Mouse (Mus musculus) hindbrain, embryonic 16.5 days (tissue): ENCODE measurements around the gene Cux2. TPM values are rescaled to one million over a fixed set of nuclear protein-coding genes. Genes with fewer than 3 reads are reported as not detected.

Experiments used
- ATAC-seq: fragments of 200-750 bp; cut with Nextera tagmentation; 2 replicates; pipeline ENCODE4 v1.8.0; 2017; ENCODE audit warnings: moderate TSS enrichment, moderate library complexity
- H3K27ac ChIP-seq: fragments of 300-500 bp; sonication (generic); 2 replicates; pipeline ENCODE4 v1.5.1; 2014; ENCODE audit warnings: low read depth, mild to moderate bottlenecking, control low read depth, low read length, moderate library complexity
- H3K27me3 ChIP-seq: fragments of 300-500 bp; sonication (generic); replicated peaks from 2 replicates; pipeline ENCODE4 v1.6.1; 2014; ENCODE audit warnings: low read length; ENCODE audit not compliant: control insufficient read depth, insufficient read depth
- H3K36me3 ChIP-seq: fragments of 300-500 bp; sonication (generic); 2 replicates; pipeline ENCODE4 v1.6.1; 2014; ENCODE audit warnings: mild to moderate bottlenecking, low read length, moderate library complexity, mixed read lengths; ENCODE audit not compliant: control insufficient read depth, insufficient read depth
- H3K4me1 ChIP-seq: fragments of 300-500 bp; sonication (generic); 2 replicates; pipeline ENCODE4 v1.6.1; 2014; ENCODE audit warnings: low read depth, low read length; ENCODE audit not compliant: control insufficient read depth, insufficient read depth
- H3K4me2 ChIP-seq: fragments of 300-500 bp; sonication (generic); 2 replicates; pipeline ENCODE4 v1.6.1; 2014; ENCODE audit warnings: mild to moderate bottlenecking, low read length, control low read depth, moderate library complexity
- H3K4me3 ChIP-seq: fragments of 300-500 bp; sonication (generic); 2 replicates; pipeline ENCODE4 v1.5.1; 2014; ENCODE audit warnings: mild to moderate bottlenecking, low read length, control low read depth, moderate library complexity
- H3K9ac ChIP-seq: fragments of 300-500 bp; sonication (generic); 2 replicates; pipeline ENCODE4 v1.6.1; 2014; ENCODE audit warnings: low read depth, mild to moderate bottlenecking, control low read depth, low read length, moderate library complexity
- H3K9me3 ChIP-seq: fragments of 300-500 bp; sonication (generic); 2 replicates; pipeline ENCODE4 v1.6.1; 2014; ENCODE audit warnings: mild to moderate bottlenecking, low read length, moderate library complexity; ENCODE audit not compliant: control insufficient read depth
- WGBS: fragments of 180-500 bp; shearing (Covaris S2); extraction: QIAGEN DNeasy Blood & Tissue Kit; methylation state at CpG from one replicate; pipeline ENCODE4 v1.1.7; 2014; 5-methylcytosine and 5-hydroxymethylcytosine counted together
- polyA plus RNA-seq: library from polyadenylated mRNA; unstranded; fragments of >200 nt; fragmentation: Nextera tagmentation; extraction: Ambion mirVana; gene quantifications from 2 replicates; pipeline ENCODE4 v1.2.1, GENCODE M21; 2015

Gene Cux2
- 16.7 and 18.7 TPM in 2 replicates for polyA plus RNA-seq

DNA sequence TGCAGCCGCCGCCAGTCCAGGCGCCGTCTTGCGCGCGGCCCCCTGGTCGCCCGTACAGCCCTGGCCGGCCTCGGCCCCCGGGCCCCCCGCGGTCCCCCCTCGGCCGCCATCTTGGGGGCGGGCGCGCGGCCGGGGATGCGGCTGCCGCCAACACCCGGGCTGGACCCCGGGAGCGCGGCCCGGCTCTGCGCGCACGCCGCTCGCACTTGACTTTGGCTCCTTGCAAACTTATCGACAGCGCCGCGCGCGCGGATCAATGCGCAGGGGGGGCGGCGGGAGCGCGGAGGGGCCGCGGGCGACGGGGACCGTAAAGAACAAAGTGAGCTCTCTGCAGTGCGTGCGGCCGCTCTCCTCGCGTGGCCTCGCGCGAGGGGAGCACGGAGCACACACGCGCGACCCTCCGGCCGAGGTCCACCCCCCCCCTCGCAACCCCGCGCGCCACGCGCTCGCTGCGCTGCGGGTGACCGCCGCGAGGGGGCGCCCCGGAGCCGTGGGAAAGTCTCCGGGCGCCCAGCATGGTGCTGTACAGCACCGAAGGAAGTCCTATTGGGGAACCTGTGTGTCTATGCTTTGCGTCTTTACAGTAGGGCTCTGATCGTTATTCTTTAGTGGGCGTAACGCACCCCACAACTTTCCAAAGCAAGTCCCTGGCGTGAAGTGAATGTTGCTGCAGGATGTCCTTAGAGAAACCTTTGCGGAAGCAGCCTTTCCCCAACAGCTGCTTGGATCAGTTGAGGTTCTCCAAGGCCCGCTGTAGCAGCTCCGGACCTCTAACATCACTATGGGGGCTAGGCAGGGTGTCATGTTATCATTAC lies at the start of gene Cux2:
Cux2 (minus strand) TSS at position 86 of the 815 bp plus-strand sequence.
- Histone ChIP-seq H3K9me3 (no peaks in the 10 kb centered on the region), H3K36me3 (no peaks in the 10 kb centered on the region), H3K4me1 (peaks cover 50% of the 10 kb centered on the region), H3K27me3 (no peaks in the 10 kb centered on the region), H3K4me2 (peak within 1 kb of the TSS; percentile 80), H3K9ac (peak within 1 kb of the TSS; percentile 90), H3K4me3 (peak within 1 kb of the TSS; percentile 82), H3K27ac (peak within 1 kb of the TSS; percentile 96)
- 1% methylated on average over 71 of the region's 90 CpGs for WGBS
- ATAC-seq: peak; percentile 80

DNA sequence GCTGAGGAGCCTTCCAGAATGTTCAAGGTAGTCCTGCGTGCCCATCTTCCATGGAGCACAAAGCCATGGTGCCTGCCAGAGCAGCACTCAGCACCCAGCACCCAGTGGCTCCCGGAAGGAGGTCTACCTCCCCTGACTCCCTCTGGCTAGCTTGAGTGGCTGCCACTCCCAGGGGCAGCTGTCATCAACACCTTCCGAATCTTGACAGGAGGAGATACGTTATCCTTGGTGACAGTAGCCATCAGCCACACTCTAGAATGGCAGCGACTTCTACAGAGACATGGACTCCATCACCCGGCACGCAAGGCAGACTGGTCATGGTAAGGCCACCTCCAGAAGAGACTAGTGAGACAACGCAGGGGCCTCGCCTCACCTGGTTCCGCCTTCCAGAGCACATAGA lies 44.5 kb upstream of the Cux2 start:
- Histone ChIP-seq H3K27me3 (no peaks in the 10 kb centered on the region), H3K4me2 (no peak overlapping the region), H3K9ac (no peak overlapping the region), H3K4me3 (no peak overlapping the region), H3K27ac (no peak overlapping the region), H3K4me1 (no peaks in the 10 kb centered on the region), H3K36me3 (no peaks in the 10 kb centered on the region), H3K9me3 (peaks cover 6% of the 10 kb centered on the region; the same call in 1 of the 2 replicates)
- no peak for ATAC-seq
- 90% methylated on average over 9 of the region's 10 CpGs for WGBS

DNA sequence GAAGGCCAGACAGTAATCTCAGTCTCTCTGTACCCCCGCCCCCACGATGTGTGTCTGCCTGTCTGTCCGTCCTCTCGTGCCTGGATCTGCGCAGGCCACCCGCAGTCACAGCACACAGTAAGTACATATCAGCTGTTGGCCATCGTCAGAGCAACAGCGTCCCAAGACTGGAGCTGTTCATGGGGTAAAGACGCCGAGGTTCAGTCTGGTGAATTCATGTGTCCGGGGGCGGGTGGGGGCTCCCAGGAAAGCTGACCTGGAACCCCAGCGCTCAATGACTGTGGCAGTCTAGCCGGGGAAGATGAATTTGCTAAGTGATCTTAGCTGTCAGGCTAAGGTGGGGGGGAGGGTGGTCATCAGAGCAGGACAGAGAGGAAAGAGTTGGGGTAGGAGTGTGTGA lies 43.8 kb upstream of the Cux2 start:
- H3K9me3 ChIP-seq: peaks cover 6% of the 10 kb centered on the region; the same call in 1 of the 2 replicates
- no peaks in the 10 kb centered on the region for H3K36me3 ChIP-seq
- H3K9ac ChIP-seq: no peak overlapping the region
- H3K4me1 ChIP-seq: no peaks in the 10 kb centered on the region
- H3K27me3 ChIP-seq: no peaks in the 10 kb centered on the region
- no peak overlapping the region for H3K27ac ChIP-seq
- ATAC-seq: no peak
- H3K4me2 ChIP-seq: no peak overlapping the region
- H3K4me3 ChIP-seq: no peak overlapping the region
- WGBS: 90% methylated on average over 14 of the region's 14 CpGs

DNA sequence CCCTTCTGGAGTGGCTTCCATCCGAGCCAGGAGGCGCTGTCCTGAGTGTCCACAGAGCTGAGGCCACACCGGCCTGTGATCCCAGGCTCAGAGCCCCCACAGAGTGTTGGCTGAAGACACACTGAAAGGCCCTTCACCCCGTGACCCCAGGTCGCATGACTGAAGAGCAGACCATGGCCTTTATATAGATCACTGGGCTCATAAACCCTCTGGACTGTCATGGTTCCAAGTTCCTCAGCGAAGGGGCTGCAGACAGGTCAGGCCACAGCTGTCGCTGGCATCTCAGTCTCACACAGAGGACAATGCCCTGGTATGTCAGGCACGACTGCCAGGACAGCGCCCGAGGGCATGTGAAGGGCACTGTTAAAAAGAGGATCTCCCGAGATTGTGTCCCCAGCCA lies 42.9 kb upstream of the Cux2 start:
- no peak overlapping the region for H3K4me3 ChIP-seq
- H3K4me2 ChIP-seq: no peak overlapping the region
- 48% methylated on average over 11 of the region's 11 CpGs for WGBS
- no peak for ATAC-seq
- H3K9me3 ChIP-seq: peaks cover 6% of the 10 kb centered on the region; the same call in 1 of the 2 replicates
- no peak overlapping the region for H3K9ac ChIP-seq
- H3K36me3 ChIP-seq: no peaks in the 10 kb centered on the region
- H3K27ac ChIP-seq: no peak overlapping the region
- no peaks in the 10 kb centered on the region for H3K27me3 ChIP-seq
- H3K4me1 ChIP-seq: no peaks in the 10 kb centered on the region

DNA sequence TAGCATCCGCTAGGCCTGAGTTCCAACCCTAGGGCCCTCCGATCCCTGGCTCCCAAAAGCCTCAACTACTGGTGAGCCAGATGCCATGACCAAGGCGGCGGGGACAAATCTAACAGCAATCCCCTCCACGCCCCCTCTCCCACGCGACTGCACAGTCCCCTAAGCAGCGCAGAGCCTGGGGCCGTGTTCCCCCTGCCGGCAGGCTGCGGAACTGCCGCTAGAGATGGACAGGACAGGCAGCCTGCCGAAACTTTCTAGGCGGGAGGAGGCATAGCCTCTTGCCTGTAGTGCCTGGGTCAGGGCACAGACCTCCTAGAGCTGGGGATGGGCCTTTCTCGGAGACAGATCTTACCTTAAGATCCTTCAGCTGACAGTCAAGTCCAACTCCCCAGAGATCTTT lies 41.2 kb upstream of the Cux2 start:
- Histone ChIP-seq H3K9ac (no peak overlapping the region), H3K27me3 (no peaks in the 10 kb centered on the region), H3K36me3 (no peaks in the 10 kb centered on the region), H3K4me3 (no peak overlapping the region), H3K4me1 (no peaks in the 10 kb centered on the region), H3K4me2 (no peak overlapping the region), H3K27ac (no peak overlapping the region), H3K9me3 (peaks cover 6% of the 10 kb centered on the region; the same call in 1 of the 2 replicates)
- 14% methylated on average over 15 of the region's 15 CpGs for WGBS
- no peak for ATAC-seq

DNA sequence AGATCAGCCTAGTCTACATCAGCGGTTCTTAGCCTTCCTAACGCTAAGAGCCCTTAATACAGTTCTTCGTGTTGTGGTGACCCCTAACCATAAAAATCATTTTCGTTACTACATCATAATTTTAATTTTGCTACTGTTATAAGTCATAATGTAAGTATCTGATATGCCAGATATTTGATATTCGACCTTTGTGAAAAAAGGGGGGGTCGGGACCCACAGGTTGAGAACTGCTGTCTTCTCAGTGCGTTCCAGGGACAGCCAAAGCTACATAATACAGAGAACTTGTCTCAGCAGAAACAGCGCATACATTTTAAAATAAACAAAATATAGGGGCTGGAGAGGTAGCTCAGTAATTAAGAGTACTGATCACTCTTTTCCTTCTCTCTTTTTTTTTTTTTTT lies 39.8 kb upstream of the Cux2 start:
- Histone ChIP-seq H3K9ac (no peak overlapping the region), H3K36me3 (no peaks in the 10 kb centered on the region), H3K4me1 (no peaks in the 10 kb centered on the region), H3K27ac (no peak overlapping the region), H3K27me3 (no peaks in the 10 kb centered on the region), H3K9me3 (peaks cover 6% of the 10 kb centered on the region; the same call in 1 of the 2 replicates), H3K4me2 (no peak overlapping the region), H3K4me3 (no peak overlapping the region)
- 85% methylated on average over 8 of the region's 8 CpGs for WGBS
- ATAC-seq: no peak

DNA sequence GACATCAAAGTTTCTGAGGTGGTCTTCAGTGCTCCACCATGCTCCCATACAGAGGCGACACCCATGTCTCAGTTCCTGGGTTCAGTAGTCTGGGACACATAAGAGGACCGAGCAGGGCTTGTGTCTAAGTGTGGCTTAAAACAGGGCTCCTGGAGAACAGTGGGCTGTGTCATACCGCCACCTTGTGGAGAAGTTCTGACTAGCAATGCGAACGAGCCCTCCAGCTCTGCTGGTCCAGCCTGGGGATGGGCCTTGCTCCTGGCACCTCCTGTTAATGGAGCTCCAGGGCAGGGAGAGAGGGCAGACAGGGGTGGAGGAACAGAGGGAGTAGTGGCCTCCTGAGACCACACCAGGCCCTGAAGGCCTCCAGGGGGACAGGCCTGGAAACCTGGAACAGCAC lies 39.0 kb upstream of the Cux2 start:
- Histone ChIP-seq H3K9me3 (peaks cover 6% of the 10 kb centered on the region; the same call in 1 of the 2 replicates), H3K27me3 (no peaks in the 10 kb centered on the region), H3K9ac (no peak overlapping the region), H3K36me3 (no peaks in the 10 kb centered on the region), H3K27ac (no peak overlapping the region), H3K4me3 (no peak overlapping the region), H3K4me2 (no peak overlapping the region), H3K4me1 (no peaks in the 10 kb centered on the region)
- 2% methylated on average over 5 of the region's 5 CpGs for WGBS
- ATAC-seq: peak; percentile 90

DNA sequence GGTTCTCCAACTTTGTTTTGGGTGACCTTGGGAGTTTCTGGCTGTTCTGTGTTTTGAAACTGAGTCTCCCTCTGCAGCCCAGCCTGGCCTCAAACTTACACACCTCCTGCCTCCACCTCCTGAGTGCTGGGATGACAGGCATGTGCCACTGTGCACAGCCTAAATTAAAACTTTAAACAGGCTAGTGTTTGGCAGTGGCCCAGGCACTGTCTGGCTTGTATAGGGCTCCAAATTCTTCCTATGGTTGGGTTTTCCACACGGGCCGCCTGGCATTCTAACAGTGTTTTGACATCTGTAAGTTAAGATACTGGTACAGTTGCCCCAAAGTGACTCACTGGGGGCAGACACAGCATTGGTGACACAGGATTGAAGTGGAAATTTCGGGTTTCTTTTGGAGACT lies 36.2 kb upstream of the Cux2 start:
- Histone ChIP-seq H3K9ac (no peak overlapping the region), H3K4me3 (no peak overlapping the region), H3K9me3 (no peaks in the 10 kb centered on the region), H3K27me3 (no peaks in the 10 kb centered on the region), H3K36me3 (no peaks in the 10 kb centered on the region), H3K4me1 (no peaks in the 10 kb centered on the region), H3K27ac (no peak overlapping the region), H3K4me2 (no peak overlapping the region)
- ATAC-seq: no peak
- WGBS: 64% methylated on average over 3 of the region's 3 CpGs

DNA sequence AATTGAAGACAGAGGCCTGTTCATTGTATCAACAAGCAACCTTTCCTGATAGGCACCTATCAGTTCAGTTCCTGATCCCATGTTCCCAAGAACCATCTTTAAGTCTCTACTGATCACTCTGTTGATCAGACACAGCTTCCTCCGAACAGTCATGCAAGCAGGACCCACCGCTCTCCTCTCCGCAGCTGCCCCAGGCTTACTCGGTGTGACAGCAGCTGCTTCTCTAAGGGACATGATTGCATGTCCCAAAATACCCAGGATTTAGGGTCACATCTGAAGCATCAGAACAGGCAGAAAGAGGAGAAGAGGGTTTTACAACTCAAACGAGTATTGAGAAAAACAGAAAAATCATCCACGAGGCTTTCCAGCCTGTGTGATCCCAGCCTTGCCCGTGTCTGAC lies 35.4 kb upstream of the Cux2 start:
- Histone ChIP-seq H3K4me1 (no peaks in the 10 kb centered on the region), H3K27me3 (no peaks in the 10 kb centered on the region), H3K4me2 (no peak overlapping the region), H3K9ac (no peak overlapping the region), H3K4me3 (no peak overlapping the region), H3K9me3 (no peaks in the 10 kb centered on the region), H3K27ac (no peak overlapping the region), H3K36me3 (no peaks in the 10 kb centered on the region)
- ATAC-seq: no peak
- 70% methylated on average over 7 of the region's 7 CpGs for WGBS
